Comparison of ENCODE assay signal across 13 mouse cellular contexts in genomic region chr3:21466113-21466645, GRCm38 (mm10).
A peak's percentile ranks its signal among the peaks of the same experiment; 100 is the strongest.
DNase-seq lines count a peak whose midpoint lies in the region; ATAC-seq and TF ChIP-seq lines count a peak whose summit lies in the region.
"Had no signal": no experiment of that assay in that cellular context is flagged by ENCODE, and none has a peak within 500 bp of the region (broad histone marks: within the 10 kb centered on the region; RNA-seq: fewer than 3 reads in every experiment).

No protein-coding gene starts in this region.

- no peak for TF ChIP-seq CTCF in lung, embryonic 14.5 days (IDR thresholded peaks at IDR 0.05; ENCODE audit: low read depth)
- TF ChIP-seq CTCF in brain, embryonic 14.5 days (IDR thresholded peaks at IDR 0.05; ENCODE audit: borderline replicate concordance, extremely low read depth, insufficient read depth, insufficient read length) = no peak

- H3K27me3 ChIP-seq in hindbrain, embryonic 15.5 days = no peaks in the 10 kb centered on the region
- no peaks in the 10 kb centered on the region for H3K27me3 ChIP-seq in hindbrain, embryonic 11.5 days (ENCODE audit: control insufficient read depth, insufficient read depth, low read length)
- H3K27me3 ChIP-seq in lung, embryonic 14.5 days (ENCODE audit: insufficient read depth, low read length) = no peaks in the 10 kb centered on the region
- H3K27me3 ChIP-seq: CH12.LX; limb, embryonic 13.5 days; lung, embryonic 15.5 days had no signal

- TF ChIP-seq POLR2A in brain, embryonic 14.5 days (IDR thresholded peaks at IDR 0.05; ENCODE audit: borderline replicate concordance, extremely low read depth, insufficient read depth, insufficient read length, poor library complexity, severe bottlenecking) = no peak

- H3K27ac ChIP-seq in hindbrain, embryonic 15.5 days (replicated peaks) = no peak overlapping the region
- no peak overlapping the region for H3K27ac ChIP-seq in hindbrain, embryonic 11.5 days (ENCODE audit: low read depth, low read length)
- no peak overlapping the region for H3K27ac ChIP-seq in lung, embryonic 14.5 days (ENCODE audit: low read depth)
- H3K27ac ChIP-seq: hindbrain, embryonic 10.5 days; limb, embryonic 13.5 days; lung, embryonic 15.5 days had no signal

- H3K4me1 ChIP-seq in hindbrain, embryonic 15.5 days (replicated peaks) = peaks cover 6% of the 10 kb centered on the region
- no peaks in the 10 kb centered on the region for H3K4me1 ChIP-seq in hindbrain, embryonic 11.5 days (replicated peaks; ENCODE audit: control insufficient read depth, insufficient read depth, low read length)
- H3K4me1 ChIP-seq in lung, embryonic 14.5 days (ENCODE audit: insufficient read depth) = 0 out of 2 replicates have a peak, but pooled peaks cover 5% of the 10 kb centered on the region
- H3K4me1 ChIP-seq: hindbrain, embryonic 10.5 days had no signal

- H3K9ac ChIP-seq in hindbrain, embryonic 15.5 days = no peak overlapping the region
- no peak overlapping the region for H3K9ac ChIP-seq in hindbrain, embryonic 11.5 days (ENCODE audit: low read depth, low read length)
- no peak overlapping the region for H3K9ac ChIP-seq in lung, embryonic 14.5 days
- H3K9ac ChIP-seq: limb, embryonic 13.5 days; lung, embryonic 15.5 days had no signal

- 0 out of 2 replicates have a peak, but pooled peaks have one; percentile 8 for ATAC-seq in hindbrain, embryonic 15.5 days (ENCODE audit: low FRiP score, low read depth)
- ATAC-seq in hindbrain, embryonic 11.5 days (ENCODE audit: low FRiP score) = no peak
- no peak for ATAC-seq in lung, embryonic 14.5 days (ENCODE audit: insufficient read depth)

- no peak for DNase-seq in hindbrain, embryonic 11.5 days (ENCODE audit: low spot score)
- DNase-seq in lung, embryonic 14.5 days = peak; percentile 20
- DNase-seq in lung, postnatal 10 days = no peak
- DNase-seq in brain, embryonic 14.5 days (ENCODE audit: low read depth) = peak; percentile 76
- DNase-seq in cerebellum, postnatal 10 days = peak; percentile 88 to 90
- no peak for DNase-seq in natural killer cell, adult 2 months (ENCODE audit: low spot score in 2 of 2)
- DNase-seq in urinary bladder, adult 2 months (ENCODE audit: low spot score) = no peak

- no peaks in the 10 kb centered on the region for H3K9me3 ChIP-seq in hindbrain, embryonic 15.5 days
- no peaks in the 10 kb centered on the region for H3K9me3 ChIP-seq in hindbrain, embryonic 11.5 days (ENCODE audit: control insufficient read depth, low read length)
- no peaks in the 10 kb centered on the region for H3K9me3 ChIP-seq in lung, embryonic 14.5 days (ENCODE audit: low read depth, low read length)
- H3K9me3 ChIP-seq: hindbrain, embryonic 10.5 days; limb, embryonic 13.5 days; lung, embryonic 15.5 days had no signal

- H3K4me2 ChIP-seq in hindbrain, embryonic 15.5 days = peak overlapping the region; percentile 23; the same call in 1 of the 2 replicates
- H3K4me2 ChIP-seq in hindbrain, embryonic 11.5 days (replicated peaks; ENCODE audit: low read depth, low read length) = no peak overlapping the region
- no peak overlapping the region for H3K4me2 ChIP-seq in lung, embryonic 14.5 days
- H3K4me2 ChIP-seq: heart, embryonic 11.5 days; limb, embryonic 13.5 days; lung, embryonic 15.5 days had no signal

- H3K4me3 ChIP-seq in hindbrain, embryonic 15.5 days = no peak overlapping the region
- no peak overlapping the region for H3K4me3 ChIP-seq in hindbrain, embryonic 11.5 days (ENCODE audit: low read depth, low read length)
- no peak overlapping the region for H3K4me3 ChIP-seq in lung, embryonic 14.5 days (ENCODE audit: low read depth, low read length)
- H3K4me3 ChIP-seq: hindbrain, embryonic 10.5 days; limb, embryonic 13.5 days; lung, embryonic 15.5 days had no signal

- WGBS in hindbrain, embryonic 15.5 days = 33% methylated on average over 7 of the region's 7 CpGs
- 65% methylated on average over 7 of the region's 7 CpGs for WGBS in hindbrain, embryonic 11.5 days
- WGBS in lung, embryonic 14.5 days = 27% methylated on average over 7 of the region's 7 CpGs

- no peaks in the 10 kb centered on the region for H3K36me3 ChIP-seq in hindbrain, embryonic 15.5 days
- no peaks in the 10 kb centered on the region for H3K36me3 ChIP-seq in hindbrain, embryonic 11.5 days (ENCODE audit: control insufficient read depth, insufficient read depth, low read length)
- no peaks in the 10 kb centered on the region for H3K36me3 ChIP-seq in lung, embryonic 14.5 days (ENCODE audit: insufficient read depth)
- H3K36me3 ChIP-seq: hindbrain, embryonic 10.5 days; limb, embryonic 13.5 days; lung, embryonic 15.5 days had no signal

Comparison
In these comparisons a context has a peak if more than half of its experiments do, and no peak if none do; other contexts are left out.
1. DNase-seq: peak in lung, embryonic 14.5 days (single experiment), brain, embryonic 14.5 days (single experiment) and cerebellum, postnatal 10 days (2 of 2); none in hindbrain, embryonic 11.5 days (single experiment), lung, postnatal 10 days (single experiment), natural killer cell, adult 2 months (0 of 2) and urinary bladder, adult 2 months (single experiment).